Mouse (Mus musculus): ENCODE data around the gene Rffl.
"Not testable (repeated sequence)": the region's sequence is repeated elsewhere in the genome, so short reads cannot be mapped to it uniquely, and the experiment has no call there.

Gene Rffl

GRCm38 (mm10) chr11:82845415-82846078, 25.5 kb downstream of the Rffl start:
- peak; percentile 87 for DNase-seq (ENCODE audit: inconsistent ontology term)

DNA sequence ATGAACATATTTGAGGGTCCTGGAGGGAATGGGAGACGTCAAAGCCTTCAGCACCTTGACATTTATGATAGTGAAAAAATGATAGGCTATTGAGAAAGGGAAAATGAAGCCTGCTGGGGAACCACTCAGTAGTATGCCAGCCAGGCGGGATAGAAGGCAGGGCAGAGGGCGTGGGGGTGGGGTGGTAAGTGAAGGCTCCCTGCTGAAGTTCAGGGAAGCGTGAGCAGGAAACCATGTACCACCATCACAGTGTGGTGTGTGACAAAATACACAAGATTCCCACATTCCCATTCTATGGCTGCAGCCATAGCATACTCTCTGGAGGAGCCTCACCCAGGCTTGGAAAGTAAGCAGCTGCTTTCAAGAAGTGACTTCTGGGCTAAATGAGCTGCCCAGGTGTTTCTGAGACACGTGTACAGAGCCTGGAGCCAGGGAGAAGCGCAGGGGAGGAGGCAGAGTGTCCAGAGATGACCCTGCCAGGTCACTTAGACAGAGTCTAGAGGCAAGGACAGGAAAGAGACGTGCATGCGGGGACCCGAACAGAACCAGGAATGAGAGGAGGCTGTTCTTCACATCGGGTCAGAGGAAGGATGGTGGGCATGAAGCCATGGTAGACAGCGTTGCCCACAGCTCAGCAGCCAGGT, 26.1 kb downstream of the Rffl start:
- no peak for DNase-seq (ENCODE audit: inconsistent ontology term)

DNA sequence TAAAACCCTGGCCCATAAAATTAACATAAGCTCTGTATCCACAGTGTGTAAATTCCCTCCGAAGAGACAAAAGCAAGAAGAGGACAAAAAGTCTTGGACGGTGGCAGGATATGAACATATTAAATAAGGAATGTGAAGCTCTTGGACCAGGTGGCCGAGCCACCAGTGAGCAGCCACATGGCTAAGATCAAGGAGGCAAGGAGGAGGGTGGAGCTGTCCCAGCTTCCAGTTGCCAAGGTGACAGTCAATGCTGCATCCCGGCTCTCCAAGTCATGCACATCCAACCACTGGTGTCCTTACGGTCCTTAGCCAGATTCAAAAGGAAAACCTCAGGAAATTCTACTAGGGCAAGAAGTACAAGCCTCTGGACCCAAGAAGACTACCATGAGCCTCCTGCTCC, 32.5 kb downstream of the Rffl start:
- DNase-seq (ENCODE audit: inconsistent ontology term), result peak; percentile 24

DNA sequence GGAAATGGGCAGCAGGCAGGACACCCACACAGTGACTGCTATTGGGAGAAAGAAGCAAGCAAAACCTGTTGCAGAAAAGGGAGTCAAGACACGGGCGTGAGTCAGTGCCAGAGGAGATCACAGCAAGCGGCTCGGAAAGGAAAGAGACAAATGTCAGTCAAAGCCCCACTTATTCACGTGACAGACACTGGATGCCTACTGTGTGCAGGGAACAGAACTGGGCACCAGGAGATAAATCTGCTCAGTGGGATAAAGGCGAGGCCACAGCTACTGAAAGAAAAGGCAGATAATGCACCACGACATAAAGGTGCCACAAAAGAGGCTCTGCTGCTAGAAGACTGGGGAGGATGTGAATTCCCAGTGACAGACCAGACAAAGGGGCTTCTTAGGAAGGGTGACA, 33.2 kb downstream of the Rffl start:
- no peak for DNase-seq (ENCODE audit: inconsistent ontology term)

GRCm38 (mm10) chr11:82837192-82837591, 33.8 kb downstream of the Rffl start:
- peak; percentile 53 for DNase-seq (ENCODE audit: inconsistent ontology term)

DNA sequence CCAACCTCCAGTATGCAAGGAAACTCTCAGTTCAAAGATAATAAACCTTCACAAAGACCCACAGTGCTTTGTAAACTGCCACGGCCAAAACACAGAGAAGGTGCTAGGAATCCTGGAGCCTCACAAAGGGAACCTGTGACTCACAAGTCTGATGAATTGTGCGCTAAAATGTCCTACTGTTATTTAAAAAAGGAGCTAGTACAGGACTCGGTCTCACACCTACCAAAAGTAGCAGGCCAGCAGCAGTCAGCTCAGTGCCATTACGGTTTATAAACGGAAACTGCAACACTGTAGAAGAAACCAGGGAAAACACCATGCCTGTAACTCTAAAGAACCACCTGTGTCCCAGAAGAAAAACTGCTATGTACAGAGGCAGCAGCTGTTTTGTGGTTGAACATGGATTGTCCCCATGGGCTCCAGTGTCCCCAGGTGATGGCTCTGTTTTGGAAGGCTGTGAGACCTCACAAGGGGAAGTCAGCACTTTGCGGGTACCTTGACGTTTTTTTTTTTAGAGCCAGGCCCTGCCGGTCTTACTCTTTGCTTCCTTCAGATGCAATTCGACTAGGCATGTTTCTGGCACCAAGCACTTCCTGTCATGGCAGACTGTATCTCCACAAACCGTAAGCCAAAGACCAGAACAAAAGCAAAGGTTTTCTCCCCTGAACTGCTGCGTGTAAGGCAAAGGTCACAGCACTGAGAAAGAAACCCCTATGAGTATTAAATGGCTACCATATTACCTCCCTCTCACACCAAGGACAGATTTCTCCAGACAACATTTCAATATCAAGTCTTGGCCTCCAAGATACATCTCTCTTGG, 35.2 kb downstream of the Rffl start:
- peak; percentile 40 for DNase-seq (ENCODE audit: inconsistent ontology term)

- not testable (repeated sequence) for DNase-seq (ENCODE audit: inconsistent ontology term)
Measured at GRCm38 (mm10) chr11:82834359-82834758, 36.7 kb downstream of the Rffl start.

- no peak for DNase-seq (ENCODE audit: inconsistent ontology term)
Measured at GRCm38 (mm10) chr11:82833929-82834328, 37.1 kb downstream of the Rffl start.

- not testable (repeated sequence) for DNase-seq (ENCODE audit: inconsistent ontology term)
Measured at GRCm38 (mm10) chr11:82832402-82832801, 38.6 kb downstream of the Rffl start.

DNA sequence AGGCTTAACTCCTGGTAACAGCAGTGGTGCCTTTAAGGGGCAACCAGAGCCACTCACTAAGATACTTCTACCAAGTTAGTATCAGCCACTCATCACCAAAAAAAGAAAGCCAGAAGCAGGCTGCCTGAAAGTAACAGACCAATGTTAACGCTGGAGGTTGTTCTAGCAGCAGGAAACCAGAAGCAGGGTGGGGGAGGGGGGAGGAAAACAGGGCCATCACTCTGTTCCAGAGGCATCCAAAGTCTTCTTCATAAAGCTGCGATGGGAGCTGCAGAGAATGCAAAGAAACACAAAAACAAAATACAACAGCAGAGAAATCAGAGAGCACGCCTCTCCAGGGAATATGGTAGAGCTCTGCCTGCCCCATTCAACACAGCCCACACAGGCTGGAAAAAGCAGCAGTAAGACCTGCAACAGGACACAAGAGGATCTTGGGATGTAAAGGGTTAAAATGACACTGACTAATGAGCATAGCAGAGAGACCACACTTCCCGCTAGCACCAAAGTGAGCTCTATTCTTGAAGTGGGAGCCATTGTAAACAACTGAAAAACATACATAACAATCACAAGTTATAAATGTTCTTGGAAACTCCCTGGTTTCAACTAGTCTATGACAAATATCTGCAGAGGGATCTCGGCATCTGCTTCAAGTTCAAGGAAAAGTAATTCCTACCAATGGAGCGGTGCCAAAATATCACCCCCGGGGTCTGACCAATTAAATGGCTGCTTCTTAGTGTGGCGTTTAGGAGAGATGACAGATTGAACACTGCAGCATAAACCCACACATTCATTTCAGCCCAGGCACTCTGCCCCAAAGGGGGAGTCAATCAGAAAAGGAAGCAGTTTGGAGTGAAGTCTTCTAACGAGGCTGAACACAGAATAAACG, 39.8 kb downstream of the Rffl start:
- peak; percentile 80 for DNase-seq (ENCODE audit: inconsistent ontology term)

DNA sequence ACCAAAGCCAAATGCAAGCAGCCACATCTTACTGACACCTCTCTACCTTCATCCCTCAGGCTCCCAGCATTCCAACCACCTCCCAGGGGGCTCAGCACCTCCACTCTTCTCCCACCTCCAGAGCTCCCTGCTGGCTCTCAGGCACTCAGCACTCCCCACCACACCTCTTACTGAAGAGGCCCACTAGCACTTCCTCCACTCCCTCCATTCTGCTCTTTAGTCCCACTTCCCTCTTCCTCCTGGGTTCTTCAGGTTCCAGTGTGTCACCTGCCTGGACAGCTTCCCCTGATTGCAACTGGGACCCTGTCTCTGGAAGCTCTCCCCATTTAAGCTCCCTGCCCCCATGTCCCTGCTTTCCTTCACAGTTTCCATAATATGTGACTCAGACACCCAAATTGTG, 44.2 kb downstream of the Rffl start:
- no peak for DNase-seq (ENCODE audit: inconsistent ontology term)

- DNase-seq (ENCODE audit: inconsistent ontology term), result no peak
Measured at GRCm38 (mm10) chr11:82820788-82821456, 50.1 kb downstream of the Rffl start.

DNA sequence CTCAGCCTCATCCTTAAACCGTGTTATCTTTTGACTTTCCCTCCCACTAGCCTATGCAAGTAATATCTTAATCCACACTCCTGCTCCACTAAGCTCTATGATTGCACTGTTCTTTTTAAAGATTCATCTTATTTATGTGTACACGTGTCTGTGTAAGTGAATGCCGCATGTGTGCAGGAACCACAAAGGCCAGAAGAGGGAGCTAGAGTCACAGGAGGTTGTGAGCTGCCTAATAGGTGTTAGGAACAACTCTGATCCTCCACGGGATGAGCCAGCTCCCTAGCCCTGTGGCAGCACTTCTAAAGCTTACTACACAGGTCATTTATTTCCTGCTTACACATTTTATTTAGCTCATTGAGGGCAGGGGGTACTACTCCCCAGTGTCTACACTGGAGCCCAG, 51.7 kb downstream of the Rffl start:
- peak; percentile 36 for DNase-seq (ENCODE audit: inconsistent ontology term)

DNA sequence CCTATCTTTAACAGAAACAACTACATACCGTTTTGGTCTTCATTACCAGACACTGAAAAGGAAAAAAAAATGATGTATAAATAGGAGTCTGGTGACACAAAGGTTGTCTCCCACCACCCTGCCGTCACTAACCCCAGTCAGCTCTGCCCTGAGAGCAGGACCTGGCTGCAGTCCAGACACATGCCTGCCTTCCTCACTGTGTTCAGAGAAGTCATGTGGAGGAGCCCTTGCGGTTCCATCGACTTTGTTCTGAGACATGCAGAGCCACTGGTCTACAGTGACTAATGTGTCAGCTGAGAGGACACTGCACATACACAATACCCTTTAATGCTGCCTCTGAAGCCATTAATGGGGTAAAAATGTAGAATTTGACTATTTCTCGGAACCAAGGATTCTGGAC, 62.5 kb downstream of the Rffl start:
- peak; percentile 74 for DNase-seq (ENCODE audit: inconsistent ontology term)

GRCm38 (mm10) chr11:82807370-82807769, 63.6 kb downstream of the Rffl start:
- DNase-seq (ENCODE audit: inconsistent ontology term), result no peak

GRCm38 (mm10) chr11:82806656-82807055, 64.4 kb downstream of the Rffl start:
- DNase-seq (ENCODE audit: inconsistent ontology term), result peak; percentile 47

DNA sequence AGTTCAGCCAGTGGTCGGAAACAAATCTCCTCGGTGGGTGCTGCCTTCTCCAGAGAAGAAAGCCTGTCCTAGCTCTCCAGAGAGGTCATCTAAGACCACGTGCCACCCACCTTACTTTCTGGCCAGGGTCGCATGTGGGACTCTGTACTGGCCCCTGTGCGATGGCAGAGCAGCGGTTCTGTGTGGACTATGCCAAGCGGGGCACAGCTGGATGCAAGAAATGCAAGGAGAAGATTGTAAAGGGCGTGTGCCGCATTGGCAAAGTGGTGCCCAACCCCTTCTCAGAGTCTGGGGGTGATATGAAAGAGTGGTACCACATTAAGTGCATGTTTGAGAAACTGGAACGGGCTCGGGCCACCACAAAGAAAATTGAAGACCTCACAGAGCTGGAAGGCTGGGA, 87.6 kb downstream of the Rffl start:
- no peak for DNase-seq (ENCODE audit: inconsistent ontology term)

DNA sequence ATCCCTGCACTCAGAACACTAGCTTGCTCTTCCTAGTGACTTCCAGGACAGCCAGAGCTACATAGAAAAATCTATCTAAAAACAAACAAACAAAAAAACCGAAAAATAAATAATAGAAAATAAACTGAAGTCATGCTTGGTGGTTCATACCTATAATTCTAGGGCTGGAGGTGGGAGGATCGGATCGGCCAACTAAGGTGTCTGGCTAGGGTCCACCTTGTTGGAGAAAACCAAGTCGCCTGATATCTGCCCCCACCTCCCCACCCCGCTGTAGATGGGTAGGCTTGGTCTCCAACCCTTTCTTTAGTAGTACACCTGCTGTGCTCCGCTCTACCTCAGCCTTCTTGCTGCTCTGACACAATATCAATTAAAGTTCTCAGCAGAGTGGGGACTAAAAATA, 88.8 kb downstream of the Rffl start:
- DNase-seq (ENCODE audit: inconsistent ontology term), result no peak

DNA sequence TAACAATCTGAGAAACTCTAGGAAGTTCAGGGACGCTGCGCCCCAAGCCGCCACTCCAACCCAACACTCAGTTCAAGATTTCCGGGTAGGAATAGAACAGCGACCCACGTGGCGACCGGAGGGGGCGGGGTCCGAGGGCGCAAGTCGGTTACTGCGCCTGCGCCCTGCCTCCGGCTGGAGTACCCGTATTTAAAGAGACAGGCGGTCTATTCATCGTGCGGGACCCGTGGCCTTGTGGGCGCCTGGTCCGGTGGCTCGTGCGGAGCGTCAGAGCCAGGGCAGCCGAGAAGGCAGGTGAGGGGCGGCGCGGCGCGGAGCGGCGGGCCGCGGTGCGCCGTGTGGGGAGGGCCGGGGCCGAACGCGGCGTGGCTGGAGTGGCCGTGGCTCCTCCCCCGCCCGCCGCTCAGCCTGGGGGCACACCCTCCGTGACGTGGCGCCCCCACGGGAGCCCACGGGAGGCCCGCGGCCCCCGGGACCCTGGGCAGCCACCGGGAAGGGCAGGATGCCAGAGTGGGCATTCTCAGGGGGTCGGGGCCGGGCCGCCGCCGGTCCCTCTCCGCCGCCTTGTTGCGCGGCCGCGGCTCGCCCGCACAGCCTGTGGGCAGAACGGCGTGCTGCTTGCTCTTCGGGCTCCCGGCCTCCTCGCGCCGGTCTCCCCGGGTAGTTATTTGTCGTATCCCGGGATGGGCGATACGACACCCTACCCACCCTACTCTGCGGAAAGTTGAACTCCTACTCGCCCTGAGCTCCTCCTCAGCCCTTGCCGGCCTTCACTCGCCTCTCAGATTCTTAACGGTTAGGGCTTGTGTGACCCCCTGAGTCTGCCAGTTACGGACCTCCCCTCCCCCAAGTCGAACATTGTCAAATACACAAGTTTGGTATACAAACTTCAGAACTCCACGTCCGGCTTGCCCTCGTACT, 89.8 kb downstream of the Rffl start, which contains the start of gene Lig3:
Gene Lig3, plus strand, starts transcription at position 126 of the 921 bp plus-strand sequence.
- DNase-seq (ENCODE audit: inconsistent ontology term), result peak; percentile 97

GRCm38 (mm10) chr11:82780134-82780533, 90.9 kb downstream of the Rffl start:
- no peak for DNase-seq (ENCODE audit: inconsistent ontology term)
